In genomic region chr14:89181386-89181979, GRCm38 (mm10) we compare ENCODE assay signal across 10 mouse cellular contexts.
A peak's percentile ranks its signal among the peaks of the same experiment; 100 is the strongest.
DNase-seq lines count a peak whose midpoint lies in the region; ATAC-seq and TF ChIP-seq lines count a peak whose summit lies in the region.
"Had no signal": no experiment of that assay in that cellular context is flagged by ENCODE, and none has a peak within 500 bp of the region (broad histone marks: within the 10 kb centered on the region; RNA-seq: fewer than 3 reads in every experiment).

No protein-coding gene starts in this region.

- no peak overlapping the region for H3K4me3 ChIP-seq in forebrain, embryonic 10.5 days
- H3K4me3 ChIP-seq in forebrain, embryonic 11.5 days (ENCODE audit: low read depth, low read length): no peak overlapping the region
- H3K4me3 ChIP-seq in liver, adult 2 months (ENCODE audit: insufficient read depth, low read depth, low read length): no peak overlapping the region
- H3K4me3 ChIP-seq in liver, embryonic 12.5 days: no peak overlapping the region

- no peaks in the 10 kb centered on the region for H3K27me3 ChIP-seq in forebrain, embryonic 10.5 days (ENCODE audit: poor library complexity, severe bottlenecking)
- H3K27me3 ChIP-seq in forebrain, embryonic 11.5 days (ENCODE audit: control insufficient read depth, insufficient read depth, low read length): no peaks in the 10 kb centered on the region
- no peaks in the 10 kb centered on the region for H3K27me3 ChIP-seq in liver, adult 2 months (ENCODE audit: control insufficient read depth, insufficient read depth, low read length)
- H3K27me3 ChIP-seq in liver, embryonic 12.5 days (replicated peaks): no peaks in the 10 kb centered on the region

- H3K9ac ChIP-seq in forebrain, embryonic 11.5 days (ENCODE audit: low read length): no peak overlapping the region
- H3K9ac ChIP-seq in liver, adult 2 months (ENCODE audit: low read depth, low read length): no peak overlapping the region
- H3K9ac ChIP-seq in liver, embryonic 12.5 days: no peak overlapping the region

- peak overlapping the region; percentile 15; the same call in 1 of the 2 replicates for H3K27ac ChIP-seq in forebrain, embryonic 10.5 days
- H3K27ac ChIP-seq in forebrain, embryonic 11.5 days (ENCODE audit: low read depth, low read length): no peak overlapping the region
- no peak overlapping the region for H3K27ac ChIP-seq in liver, adult 2 months (replicated peaks; ENCODE audit: insufficient read depth, low read depth, low read length)
- H3K27ac ChIP-seq in liver, embryonic 12.5 days: no peak overlapping the region

- no peak; the same call in 1 of the 2 replicates for ATAC-seq in forebrain, embryonic 11.5 days (replicated peaks; ENCODE audit: low FRiP score)
- ATAC-seq in liver, embryonic 12.5 days: no peak
- ATAC-seq in granulocyte monocyte progenitor cell, adult 5-6 weeks (replicated peaks; ENCODE audit: poor library complexity, severe bottlenecking): peak; percentile 52

- no peak for DNase-seq in forebrain, embryonic 10.5 days (ENCODE audit: extremely low spot score, low spot score)
- no peak for DNase-seq in forebrain, embryonic 11.5 days (ENCODE audit: low spot score)
- DNase-seq in liver, adult 2 months (ENCODE audit: extremely low read depth, low read depth, low spot score): peak; percentile 34
- peak; percentile 26 for DNase-seq in MN1 (ENCODE audit: low spot score)
- DNase-seq in lung, postnatal 14 days: no peak
- no peak for DNase-seq in spleen, postnatal 36 days (ENCODE audit: low spot score in 2 of 2)
- DNase-seq: heart, postnatal 36 days had no signal

- no peak for TF ChIP-seq POLR2A in liver, adult 2 months (IDR thresholded peaks at IDR 0.05; ENCODE audit: extremely low read depth, insufficient read depth, low read length)

- 26% methylated on average over 2 of the region's 2 CpGs for WGBS in forebrain, embryonic 10.5 days
- 15% methylated on average over 2 of the region's 2 CpGs for WGBS in forebrain, embryonic 11.5 days
- WGBS in liver, adult 2 months: 27% methylated on average over 2 of the region's 2 CpGs
- WGBS in liver, embryonic 12.5 days (ENCODE audit: insufficient replicate concordance): 50% methylated on average over 2 of the region's 2 CpGs

- TF ChIP-seq CTCF in liver, adult 2 months (IDR thresholded peaks at IDR 0.05; ENCODE audit: low read depth, low read length): peak; percentile 35; the same call in 1 of the 2 replicates

- no peak overlapping the region for H3K4me2 ChIP-seq in forebrain, embryonic 11.5 days (ENCODE audit: low read depth, low read length, severe bottlenecking)
- H3K4me2 ChIP-seq in liver, embryonic 12.5 days: no peak overlapping the region

- no peaks in the 10 kb centered on the region for H3K79me2 ChIP-seq in liver, adult 2 months (ENCODE audit: control insufficient read depth, insufficient read depth, low read length)

- no peaks in the 10 kb centered on the region for H3K9me3 ChIP-seq in forebrain, embryonic 10.5 days
- no peaks in the 10 kb centered on the region for H3K9me3 ChIP-seq in forebrain, embryonic 11.5 days (ENCODE audit: control insufficient read depth, low read length)
- H3K9me3 ChIP-seq in liver, embryonic 12.5 days (replicated peaks): no peaks in the 10 kb centered on the region

- H3K4me1 ChIP-seq in forebrain, embryonic 10.5 days: peaks cover 26% of the 10 kb centered on the region
- H3K4me1 ChIP-seq in forebrain, embryonic 11.5 days (replicated peaks; ENCODE audit: control insufficient read depth, insufficient read depth, low read length): no peaks in the 10 kb centered on the region; the same call in 1 of the 2 replicates
- H3K4me1 ChIP-seq in liver, adult 2 months (ENCODE audit: control insufficient read depth, insufficient read depth, low read length): no peaks in the 10 kb centered on the region
- no peaks in the 10 kb centered on the region for H3K4me1 ChIP-seq in liver, embryonic 12.5 days

- H3K36me3 ChIP-seq in forebrain, embryonic 10.5 days (replicated peaks): no peaks in the 10 kb centered on the region
- no peaks in the 10 kb centered on the region for H3K36me3 ChIP-seq in forebrain, embryonic 11.5 days (ENCODE audit: control insufficient read depth, insufficient read depth, low read length)
- H3K36me3 ChIP-seq in liver, adult 2 months (ENCODE audit: control insufficient read depth, insufficient read depth, low read length): no peaks in the 10 kb centered on the region
- no peaks in the 10 kb centered on the region for H3K36me3 ChIP-seq in liver, embryonic 12.5 days
- H3K36me3 ChIP-seq: G1E had no signal

Comparison
In these comparisons a context has a peak if more than half of its experiments do, and no peak if none do; other contexts are left out.
1. DNase-seq: peak in liver, adult 2 months (single experiment) and MN1 (single experiment); none in forebrain, embryonic 10.5 days (single experiment), forebrain, embryonic 11.5 days (single experiment), lung, postnatal 14 days (single experiment) and spleen, postnatal 36 days (0 of 2).